Mouse (Mus musculus): ENCODE results near the gene Llgl2.

DNA sequence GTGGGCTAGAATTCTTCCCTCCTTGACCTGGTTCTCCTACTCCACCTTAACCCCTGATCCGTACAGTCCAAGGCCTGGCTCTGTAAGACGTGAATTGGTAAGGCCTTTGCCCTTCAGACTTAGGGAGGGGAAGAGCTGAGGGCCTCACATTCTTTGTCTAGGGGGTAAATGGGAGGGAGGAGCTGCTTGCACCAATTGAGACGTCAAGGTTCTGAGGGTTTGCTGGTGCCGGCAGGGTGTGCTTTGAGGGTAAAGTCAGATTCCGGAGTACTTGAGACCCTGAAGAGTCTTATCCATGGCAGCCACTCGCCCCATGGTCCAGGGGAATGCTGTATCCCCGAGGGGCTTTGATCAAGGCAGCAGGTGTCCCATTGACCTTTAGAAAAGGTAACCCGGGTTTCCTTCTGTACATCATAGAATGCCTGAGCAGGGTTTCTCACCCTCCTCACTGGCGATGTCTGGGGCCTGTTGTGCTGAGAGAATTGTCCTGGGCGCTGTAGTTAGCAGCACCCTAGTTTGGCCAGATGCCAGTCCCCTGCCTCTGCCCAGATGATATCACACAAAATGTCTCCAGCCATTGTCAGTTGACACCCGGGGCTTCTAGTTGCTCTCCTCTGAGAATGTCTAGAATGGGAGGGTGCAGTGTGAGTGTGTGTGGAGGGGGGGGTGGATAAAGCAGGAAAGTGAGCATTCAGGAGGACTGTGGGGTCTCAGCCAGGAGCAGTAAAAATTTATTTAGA is 13.0 kb downstream of the Llgl2 start:
- no peak for TF ChIP-seq POLR2A (IDR thresholded peaks at IDR 0.05; ENCODE audit: insufficient read depth, low read depth, low read length)
- no peak for TF ChIP-seq CTCF (IDR thresholded peaks at IDR 0.05)
